Mouse (Mus musculus): ENCODE measurements at regions not wholly inside any gene's neighbourhood (a gene's known extent, or its start where the extent isn't known, plus 50 kb on each side); places are given as distances from the start of the nearest gene placed in this dataset.

- TF ChIP-seq POLR2A (IDR thresholded peaks at IDR 0.05; ENCODE audit: low read depth, low read length) (no peak), CTCF (conservative IDR thresholded peaks at IDR 0.05; ENCODE audit: insufficient read depth, insufficient read length, low read depth, low read length) (no peak)
These were observed 125.3 kb downstream of the Cd55b start for GRCm38 (mm10) chr1:130297471-130297870.

Data from kidney, adult 2 months (tissue).